Comparison of ENCODE assay signal across 10 mouse cellular contexts in genomic region chr4:80864511-80864922, GRCm38 (mm10). TPM values are rescaled to one million over a fixed set of nuclear protein-coding genes. Genes with fewer than 3 reads are reported as not detected.
DNase-seq lines count a peak whose midpoint lies in the region; ATAC-seq and TF ChIP-seq lines count a peak whose summit lies in the region.
"Had no signal": no experiment of that assay in that cellular context is flagged by ENCODE, and none has a peak within 500 bp of the region (broad histone marks: within the 10 kb centered on the region; RNA-seq: fewer than 3 reads in every experiment).

No protein-coding gene starts in this region.

- peak; percentile 90 for ATAC-seq in hindbrain, embryonic 14.5 days (ENCODE audit: low FRiP score)
- ATAC-seq in midbrain, embryonic 11.5 days (ENCODE audit: low FRiP score) = peak; percentile 85
- ATAC-seq in stomach, postnatal 0 days (ENCODE audit: low FRiP score, low TSS enrichment) = 0 out of 2 replicates have a peak, but pooled peaks have one; percentile 24
- no peak for ATAC-seq in CD4-positive, CD25-positive, alpha-beta regulatory T cell, adult 4 months

- peak overlapping the region; percentile 73 for H3K4me2 ChIP-seq in hindbrain, embryonic 14.5 days (replicated peaks)
- H3K4me2 ChIP-seq in midbrain, embryonic 11.5 days = peak overlapping the region; percentile 66
- H3K4me2 ChIP-seq in stomach, postnatal 0 days (replicated peaks; ENCODE audit: low read depth) = peak overlapping the region; percentile 63

- peak overlapping the region; percentile 0; the same call in 1 of the 2 replicates for H3K4me3 ChIP-seq in embryonic fibroblast, embryonic 13.5 days (ENCODE audit: insufficient read depth, low read length)
- H3K4me3 ChIP-seq in hindbrain, embryonic 14.5 days (replicated peaks; ENCODE audit: low read length) = peak overlapping the region; percentile 30
- peak overlapping the region; percentile 24 for H3K4me3 ChIP-seq in midbrain, embryonic 11.5 days (ENCODE audit: low read depth, low read length)
- H3K4me3 ChIP-seq in stomach, postnatal 0 days (ENCODE audit: low read depth, low read length) = peak overlapping the region; percentile 23

- no peak for TF ChIP-seq POLR2A in embryonic fibroblast, embryonic 13.5 days (IDR thresholded peaks at IDR 0.05; ENCODE audit: low read depth, low read length)

- no peak for TF ChIP-seq EP300 in stomach, postnatal 0 days (optimal IDR thresholded peaks at IDR 0.05)

- no peaks in the 10 kb centered on the region for H3K4me1 ChIP-seq in embryonic fibroblast, embryonic 13.5 days (ENCODE audit: control insufficient read depth, insufficient read depth, low read length)
- H3K4me1 ChIP-seq in hindbrain, embryonic 14.5 days (replicated peaks; ENCODE audit: control insufficient read depth, insufficient read depth, low read length) = 0 out of 2 replicates have a peak, but pooled peaks cover 5% of the 10 kb centered on the region
- peaks cover 2% of the 10 kb centered on the region; the same call in 1 of the 2 replicates for H3K4me1 ChIP-seq in midbrain, embryonic 11.5 days (ENCODE audit: control insufficient read depth, insufficient read depth, low read length)
- no peaks in the 10 kb centered on the region for H3K4me1 ChIP-seq in stomach, postnatal 0 days (replicated peaks; ENCODE audit: control insufficient read depth, insufficient read depth)

- H3K9me3 ChIP-seq in hindbrain, embryonic 14.5 days (ENCODE audit: control insufficient read depth, low read length) = no peaks in the 10 kb centered on the region
- no peaks in the 10 kb centered on the region for H3K9me3 ChIP-seq in midbrain, embryonic 11.5 days (ENCODE audit: control insufficient read depth, low read length)
- H3K9me3 ChIP-seq in stomach, postnatal 0 days (ENCODE audit: control insufficient read depth, low read length) = no peaks in the 10 kb centered on the region

- DNase-seq in ovary, postnatal 36 days (ENCODE audit: low spot score) = peak; percentile 13
- no peak for DNase-seq in ovary, adult 18-20 months (ENCODE audit: low spot score)
- peak; percentile 57 for DNase-seq in hindbrain, embryonic 14.5 days (ENCODE audit: low spot score)
- peak; percentile 61 to 69 for DNase-seq in left cerebral cortex, postnatal 10 days (ENCODE audit: extremely low spot score in 1 of 2, low spot score in 2 of 2)
- peak; percentile 92 for DNase-seq in midbrain, embryonic 11.5 days (ENCODE audit: low spot score, missing footprints)
- DNase-seq in stomach, postnatal 0 days (ENCODE audit: low spot score) = peak; percentile 44

- H3K36me3 ChIP-seq in hindbrain, embryonic 14.5 days (replicated peaks; ENCODE audit: control insufficient read depth, insufficient read depth) = no peaks in the 10 kb centered on the region
- no peaks in the 10 kb centered on the region for H3K36me3 ChIP-seq in midbrain, embryonic 11.5 days (ENCODE audit: control insufficient read depth, insufficient read depth, low read length)
- no peaks in the 10 kb centered on the region for H3K36me3 ChIP-seq in stomach, postnatal 0 days (ENCODE audit: control insufficient read depth, insufficient read depth, low read length)

- no peak overlapping the region for H3K27ac ChIP-seq in embryonic fibroblast, embryonic 13.5 days (ENCODE audit: insufficient read depth, low read length)
- H3K27ac ChIP-seq in hindbrain, embryonic 14.5 days = 0 out of 2 replicates have a peak overlapping the region, but pooled peaks have one; percentile 4
- H3K27ac ChIP-seq in midbrain, embryonic 11.5 days (ENCODE audit: low read depth, low read length) = no peak overlapping the region
- no peak overlapping the region for H3K27ac ChIP-seq in stomach, postnatal 0 days (replicated peaks)

- no peak for TF ChIP-seq CTCF in embryonic fibroblast, embryonic 13.5 days (IDR thresholded peaks at IDR 0.05; ENCODE audit: borderline replicate concordance, insufficient read depth, low read length)
- TF ChIP-seq CTCF in stomach, postnatal 0 days (IDR thresholded peaks at IDR 0.05; ENCODE audit: low read depth) = no peak

- WGBS in hindbrain, embryonic 14.5 days = 1% methylated on average over 17 of the region's 17 CpGs
- WGBS in midbrain, embryonic 11.5 days = under 1% methylated on average over 17 of the region's 17 CpGs
- WGBS in stomach, postnatal 0 days = 1% methylated on average over 17 of the region's 17 CpGs

- H3K27me3 ChIP-seq in hindbrain, embryonic 14.5 days (ENCODE audit: control insufficient read depth, insufficient read depth, low read length) = no peaks in the 10 kb centered on the region
- H3K27me3 ChIP-seq in midbrain, embryonic 11.5 days (ENCODE audit: control insufficient read depth, insufficient read depth, low read length) = no peaks in the 10 kb centered on the region
- H3K27me3 ChIP-seq in stomach, postnatal 0 days (ENCODE audit: control insufficient read depth, insufficient read depth, low read length) = no peaks in the 10 kb centered on the region

- intact Hi-C loops in left cerebral cortex, postnatal 10 days (cut with DNase I) = loop anchor here (10.0 kb wide), 1 partner anchor 700 kb away; no protein-coding TSS in a partner anchor

- H3K9ac ChIP-seq in hindbrain, embryonic 14.5 days = peak overlapping the region; percentile 52
- peak overlapping the region; percentile 49 for H3K9ac ChIP-seq in midbrain, embryonic 11.5 days (ENCODE audit: low read length)
- H3K9ac ChIP-seq in stomach, postnatal 0 days (ENCODE audit: low read length) = peak overlapping the region; percentile 31

RNA-seq across cellular contexts. Expression of gene Tyrp1, which starts 30.6 kb away (rescaled TPM):
- not detected in 2 replicates for polyA plus RNA-seq in embryonic fibroblast, embryonic 13.5 days (2011; ENCODE audit: insufficient read length, low read depth, missing spikeins)
- polyA plus RNA-seq in hindbrain, embryonic 14.5 days (2014; fragmentation: Nextera tagmentation; extraction: Ambion mirVana) = 0.08 and 0.17 TPM in 2 replicates
- total RNA-seq in left cerebral cortex, postnatal 10 days (2021) = under 1 TPM; 0.21 to 0.24 TPM
- 0.14 and 0.18 TPM in 2 replicates for polyA plus RNA-seq in midbrain, embryonic 11.5 days (2014; fragmentation: Nextera tagmentation; extraction: Ambion mirVana)
- polyA plus RNA-seq in stomach, postnatal 0 days (2015; fragmentation: Nextera tagmentation; extraction: Ambion mirVana) = not detected in 2 replicates
- not detected for polyA plus RNA-seq in CD4-positive, CD25-positive, alpha-beta regulatory T cell, adult 4 months (2017; shearing (Covaris generic))
- total RNA-seq: adrenal gland, adult 18-20 months; neutrophil, adult 5-6 weeks had no signal

RNA-seq across cellular contexts. Expression of gene Lurap1l, which starts 45.9 kb away (rescaled TPM):
- polyA plus RNA-seq in embryonic fibroblast, embryonic 13.5 days (2011; ENCODE audit: insufficient read length, low read depth, missing spikeins) = 81.9 and 92.6 TPM in 2 replicates
- 11.4 and 12.3 TPM in 2 replicates for polyA plus RNA-seq in hindbrain, embryonic 14.5 days (2014; fragmentation: Nextera tagmentation; extraction: Ambion mirVana)
- total RNA-seq in left cerebral cortex, postnatal 10 days (2021) = 1 to 10 TPM; 4.4 to 5.0 TPM
- 4.3 and 4.6 TPM in 2 replicates for polyA plus RNA-seq in midbrain, embryonic 11.5 days (2014; fragmentation: Nextera tagmentation; extraction: Ambion mirVana)
- polyA plus RNA-seq in stomach, postnatal 0 days (2015; fragmentation: Nextera tagmentation; extraction: Ambion mirVana) = 31.2 and 34.1 TPM in 2 replicates
- polyA plus RNA-seq in CD4-positive, CD25-positive, alpha-beta regulatory T cell, adult 4 months (2017; shearing (Covaris generic)) = not detected
- total RNA-seq: neutrophil, adult 5-6 weeks had no signal
